Comparison of ENCODE assay signal across 17 mouse cellular contexts in genomic region chr13:59385824-59386223, GRCm38 (mm10).
"Had no signal": no experiment of that assay in that cellular context is flagged by ENCODE, and none has a peak within 500 bp of the region (broad histone marks: within the 10 kb centered on the region; RNA-seq: fewer than 3 reads in every experiment).

No protein-coding gene starts in this region.

- H3K4me2 ChIP-seq: liver, embryonic 13.5 days; liver, embryonic 15.5 days; lung, embryonic 15.5 days; midbrain, embryonic 12.5 days; midbrain, embryonic 15.5 days; neural tube, embryonic 12.5 days had no signal

- DNase-seq: liver, embryonic 13.5 days; liver, postnatal 0 days; lung, adult 2 months; lung, postnatal 14 days; lung, postnatal 36 days; right cerebral cortex, postnatal 14 days; thymus, adult 18-20 months; thymus, postnatal 14 days; thymus, postnatal 36 days had no signal

- H3K4me1 ChIP-seq: liver, embryonic 13.5 days; liver, embryonic 15.5 days; lung, embryonic 15.5 days; megakaryocyte, embryonic 14.5 days had no signal

- H3K4me3 ChIP-seq: liver, embryonic 13.5 days; liver, embryonic 15.5 days; lung, embryonic 15.5 days; megakaryocyte, embryonic 14.5 days; midbrain, embryonic 12.5 days; midbrain, embryonic 15.5 days; neural tube, embryonic 12.5 days had no signal

- H3K9ac ChIP-seq: liver, embryonic 13.5 days; liver, embryonic 15.5 days; liver, postnatal 0 days; lung, embryonic 15.5 days; midbrain, embryonic 12.5 days; midbrain, embryonic 15.5 days; neural tube, embryonic 12.5 days had no signal

- ATAC-seq: liver, postnatal 0 days; lung, postnatal 0 days; midbrain, embryonic 15.5 days had no signal

- H3K27me3 ChIP-seq: liver, embryonic 13.5 days; liver, embryonic 15.5 days; lung, embryonic 15.5 days; megakaryocyte, embryonic 14.5 days; midbrain, embryonic 12.5 days; midbrain, embryonic 15.5 days; neural tube, embryonic 12.5 days had no signal

- H3K36me3 ChIP-seq: liver, embryonic 13.5 days; liver, embryonic 15.5 days; lung, embryonic 15.5 days; midbrain, embryonic 12.5 days; midbrain, embryonic 15.5 days; neural tube, embryonic 12.5 days had no signal

- H3K27ac ChIP-seq: liver, embryonic 13.5 days; liver, embryonic 15.5 days; lung, embryonic 15.5 days; macrophage; midbrain, embryonic 12.5 days; midbrain, embryonic 15.5 days; neural tube, embryonic 12.5 days had no signal

- H3K9me3 ChIP-seq: liver, embryonic 13.5 days; liver, embryonic 15.5 days; lung, embryonic 15.5 days; megakaryocyte, embryonic 14.5 days; midbrain, embryonic 12.5 days; midbrain, embryonic 15.5 days; neural tube, embryonic 12.5 days had no signal
